Mouse (Mus musculus) lung, postnatal 36 days (tissue): ENCODE results near the gene Amfr.

Experiments
- DNase-seq: peaks from one replicate; pipeline ENCODE4 v3.0.0; 2022; ENCODE audit warnings: mixed read lengths

Amfr gene

DNA sequence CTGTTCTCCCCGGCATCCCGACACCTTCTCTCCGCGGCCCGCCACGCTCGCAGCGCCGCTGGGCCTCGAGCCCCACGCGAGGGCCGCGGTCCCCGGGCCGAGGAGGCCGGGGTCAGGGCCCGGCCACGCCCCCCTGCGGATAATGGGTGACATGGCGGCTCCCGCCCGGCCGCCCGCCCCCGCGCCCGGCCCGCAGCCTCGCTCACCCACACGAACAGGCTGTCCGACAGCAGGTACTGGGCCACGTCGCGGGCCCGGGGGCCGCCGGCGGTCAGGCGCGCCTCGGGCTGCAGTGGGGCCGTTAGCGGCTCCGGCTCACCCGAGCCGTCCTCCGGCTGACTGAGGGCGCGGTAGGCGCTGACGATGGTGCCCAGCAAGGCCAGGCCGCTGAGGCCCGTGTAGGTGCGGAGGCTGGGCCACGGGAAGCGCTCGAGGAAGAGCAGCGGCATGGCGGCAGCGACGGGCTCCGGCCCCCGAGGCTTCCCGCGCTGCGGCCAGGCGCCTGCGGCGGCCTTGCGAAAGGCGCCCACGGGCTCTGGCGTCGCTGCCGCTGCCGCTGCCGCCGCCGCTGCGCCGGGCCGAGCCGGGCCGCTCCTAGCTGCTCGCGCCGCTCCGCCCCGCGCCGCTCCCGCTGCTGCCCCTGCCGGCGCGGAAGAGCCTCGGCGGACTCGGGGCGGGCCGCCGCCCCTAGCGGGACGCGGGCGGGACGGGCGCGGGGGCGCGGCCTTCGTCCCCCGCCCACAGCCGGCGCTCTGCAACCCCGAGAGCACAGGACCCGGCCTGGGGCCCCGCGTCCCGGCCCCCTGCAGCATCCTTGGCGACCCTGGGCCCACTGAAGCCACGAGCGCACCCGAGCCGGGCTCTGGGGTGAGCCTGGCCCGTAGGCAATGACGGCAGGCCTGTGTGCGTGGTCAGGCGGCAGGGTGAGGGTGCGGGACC, at the start of gene Amfr:
Gene Amfr (minus strand): TSS at position 830 of the 939 bp plus-strand sequence.
- DNase-seq: peak; percentile 63

DNA sequence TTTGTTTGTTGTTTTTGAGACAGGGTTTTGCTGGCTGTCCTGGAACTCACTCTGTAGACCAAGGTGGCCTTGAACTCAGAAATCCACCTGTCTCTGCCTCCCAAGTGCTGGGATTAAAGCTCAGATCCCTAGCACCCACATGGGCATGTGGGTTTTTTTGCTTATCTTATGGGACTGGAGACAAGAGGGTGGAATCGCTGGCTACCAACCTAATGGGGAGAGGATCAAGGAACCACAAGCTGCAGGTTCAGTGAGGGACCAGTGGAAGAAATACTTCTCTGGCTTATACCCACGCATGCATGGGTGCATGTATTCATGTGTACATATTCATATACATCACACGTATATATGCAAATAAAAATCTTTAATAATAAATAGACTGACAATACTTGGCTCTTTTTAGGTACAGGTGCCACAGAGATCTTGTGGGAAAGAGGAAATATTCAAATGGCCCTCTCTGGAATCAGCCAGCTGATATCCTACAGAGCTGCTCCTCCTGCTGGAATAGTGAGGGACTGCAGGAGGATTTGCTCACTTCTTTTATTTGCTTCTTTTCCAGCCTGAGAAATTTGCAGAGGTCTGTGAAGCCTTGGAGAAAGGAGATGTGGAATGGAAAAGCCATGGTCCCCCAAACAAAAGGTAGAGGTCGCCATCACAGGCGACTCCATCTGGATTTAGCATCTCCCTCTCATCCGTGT, 44.7 kb upstream of the Amfr start:
- peak; percentile 72 for DNase-seq

DNA sequence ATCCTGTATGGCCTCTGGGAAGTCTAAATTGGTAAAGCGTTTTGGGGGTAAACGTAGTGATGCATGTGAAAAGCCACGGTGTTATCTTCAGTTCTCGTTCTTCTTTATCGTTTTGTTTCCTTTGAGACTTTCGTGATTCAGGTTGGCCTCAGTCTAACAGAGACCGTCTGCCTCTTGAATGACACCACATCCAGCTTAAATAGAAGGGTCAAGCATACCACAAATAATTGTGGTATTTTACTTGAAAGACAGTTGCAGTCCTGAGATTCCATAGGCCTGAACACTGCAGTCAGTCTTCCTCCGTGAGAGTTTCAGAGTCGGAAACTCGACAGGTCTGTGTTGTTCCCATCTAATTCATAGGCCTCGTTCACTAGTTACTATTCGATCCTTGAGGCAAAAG, 40.1 kb upstream of the Amfr start:
- DNase-seq: no peak

- no peak for DNase-seq
Measured at GRCm38 (mm10) chr8:94047845-94048244, 35.2 kb upstream of the Amfr start.

DNA sequence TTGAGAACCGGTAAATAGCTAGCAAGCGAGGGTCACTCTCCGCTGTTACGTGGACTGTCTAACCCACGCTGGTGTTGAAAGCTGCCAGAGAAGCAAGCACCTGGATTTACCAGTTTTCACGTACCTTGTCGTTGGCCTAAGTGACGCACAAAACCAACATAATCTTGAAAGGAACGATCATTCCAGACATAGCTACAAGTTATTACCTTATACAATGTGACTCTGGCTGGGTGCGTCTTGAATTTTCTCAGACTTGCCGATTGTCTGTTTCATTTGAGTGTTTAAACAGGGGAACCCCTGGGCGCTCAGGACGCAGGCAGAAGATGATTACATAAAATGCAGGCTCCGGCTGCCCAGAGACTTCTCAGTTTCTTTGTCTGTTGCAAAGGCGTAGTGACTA, 25.2 kb upstream of the Amfr start:
- peak; percentile 40 for DNase-seq

GRCm38 (mm10) chr8:94036944-94037524, 24.4 kb upstream of the Amfr start, which contains the start of the genes Nudt21 and Ogfod1:
Nudt21 (minus strand) TSS chr8:94037031.
Ogfod1 (plus strand) TSS chr8:94037198.
- DNase-seq: peak; percentile 98

DNA sequence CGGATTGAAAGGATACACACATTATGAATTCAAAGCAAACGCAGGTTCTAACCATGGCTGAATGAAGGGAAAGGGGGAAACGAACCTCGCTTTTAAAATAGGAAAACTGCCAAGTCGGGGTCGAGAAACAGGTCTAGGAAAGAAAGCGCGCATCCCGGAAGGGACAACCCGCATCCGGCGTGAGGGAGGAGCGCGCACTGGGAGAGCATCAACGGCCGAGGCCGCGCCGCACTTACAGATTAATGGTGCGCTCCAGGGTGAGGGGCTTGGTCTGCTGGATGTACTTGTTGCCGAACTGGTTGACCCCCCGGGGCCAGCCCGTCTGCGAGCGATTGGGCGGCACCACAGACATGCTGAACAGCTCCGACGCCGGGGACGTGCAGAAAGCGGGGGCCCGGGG, 23.9 kb upstream of the Amfr start:
- DNase-seq: peak; percentile 63

DNA sequence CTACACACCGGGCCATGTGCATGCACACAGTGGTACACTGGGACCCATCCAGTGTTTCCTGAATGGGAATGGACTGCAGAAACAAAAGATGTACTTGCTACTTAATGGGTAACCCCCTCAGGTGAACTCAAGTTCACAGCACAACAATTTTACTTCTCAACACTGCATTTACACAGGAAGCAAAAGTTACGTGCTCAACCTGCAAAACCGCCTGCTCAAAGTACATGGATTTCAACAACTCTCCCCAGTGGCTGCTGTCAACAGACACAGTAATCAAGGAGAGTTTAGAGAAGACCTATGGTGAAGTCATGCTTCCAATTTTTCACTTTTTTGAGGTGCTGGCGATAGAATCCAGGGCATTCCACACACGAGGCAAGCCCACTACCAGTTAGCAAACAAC, 22.6 kb upstream of the Amfr start:
- no peak for DNase-seq

- no peak for DNase-seq
Measured at GRCm38 (mm10) chr8:94033601-94034000, 21.0 kb upstream of the Amfr start.

GRCm38 (mm10) chr8:94029701-94030100, 17.1 kb upstream of the Amfr start:
- no peak for DNase-seq

GRCm38 (mm10) chr8:94023916-94024315, 11.3 kb upstream of the Amfr start:
- DNase-seq: no peak

- DNase-seq: no peak
Measured at GRCm38 (mm10) chr8:94013026-94013612, 477 bp upstream of the Amfr start.

DNA sequence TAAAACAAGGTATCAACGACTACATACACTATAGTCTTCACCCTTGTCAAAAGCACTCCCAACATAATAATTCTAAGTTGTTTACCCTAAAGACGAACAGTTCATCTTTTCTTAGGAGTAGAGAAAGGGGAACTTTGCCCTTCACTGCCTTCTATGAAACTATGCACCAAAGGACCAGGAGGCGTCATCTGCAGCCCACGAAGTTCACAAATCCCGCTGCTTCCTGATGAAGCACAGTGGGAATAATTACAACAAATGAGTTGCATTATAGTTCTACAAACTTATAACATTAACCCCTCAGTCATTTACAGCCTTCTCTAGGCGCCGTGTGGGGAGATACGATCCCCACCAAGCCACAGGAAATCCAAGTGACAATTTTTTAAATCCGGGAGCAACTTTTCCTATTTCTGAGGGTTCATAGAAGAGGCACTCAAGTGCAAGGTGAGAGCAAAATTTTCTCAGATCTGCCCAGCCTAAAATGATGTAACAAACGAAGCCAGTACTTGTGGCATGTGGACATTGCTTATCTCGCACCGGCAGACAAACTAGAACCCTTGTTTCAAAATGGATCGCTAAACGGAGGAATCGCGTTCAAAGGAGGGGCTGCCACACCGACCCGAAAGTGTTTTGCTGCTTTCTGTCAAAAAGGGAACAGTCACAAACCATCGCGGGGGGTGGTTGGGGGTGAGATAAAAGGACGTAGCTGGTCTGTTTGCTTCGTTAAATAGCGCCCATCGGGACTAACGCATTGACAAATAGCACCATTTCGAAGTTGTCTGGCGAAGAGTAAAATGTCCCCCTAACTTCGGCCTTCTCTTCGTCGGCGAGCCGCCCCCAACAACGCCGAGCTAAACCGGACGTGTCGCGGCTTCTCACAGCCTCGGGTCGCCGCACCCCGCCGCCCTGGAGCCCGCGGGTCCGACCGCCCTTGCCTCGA, 1.3 kb downstream of the Amfr start:
- DNase-seq: peak; percentile 12

- DNase-seq: no peak
Measured at GRCm38 (mm10) chr8:94010101-94010705, 2.4 kb downstream of the Amfr start.

DNA sequence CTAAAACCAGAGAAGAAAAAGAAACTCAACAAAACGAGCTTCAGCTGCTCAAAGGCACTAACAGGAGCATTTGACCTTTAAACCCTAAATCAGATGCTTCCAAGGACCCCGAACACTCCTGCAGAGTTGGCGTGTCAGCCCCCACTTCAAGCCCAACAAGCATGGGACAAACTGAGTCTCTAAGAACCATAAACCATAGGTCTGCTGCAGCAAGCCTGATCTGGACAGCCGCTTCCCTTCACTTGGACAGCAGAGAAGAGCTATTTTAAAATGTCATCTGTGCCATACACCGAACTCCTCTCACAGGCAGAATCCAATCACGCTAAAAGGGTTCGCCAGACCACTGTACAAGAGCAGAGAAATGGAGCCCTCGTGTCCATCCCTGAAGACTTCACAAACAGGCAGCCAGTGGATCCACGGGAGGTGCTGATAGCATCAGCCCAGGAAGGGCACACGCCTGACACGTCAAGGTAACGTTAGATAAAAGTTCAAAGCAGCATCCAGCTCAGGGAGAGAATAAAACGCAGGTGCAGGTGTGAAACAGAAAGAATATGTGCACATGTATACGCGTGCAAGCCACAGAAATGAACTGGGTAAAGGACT, 3.3 kb downstream of the Amfr start:
- DNase-seq: no peak

- DNase-seq: no peak
Measured at GRCm38 (mm10) chr8:94004139-94004538, 8.5 kb downstream of the Amfr start.

DNA sequence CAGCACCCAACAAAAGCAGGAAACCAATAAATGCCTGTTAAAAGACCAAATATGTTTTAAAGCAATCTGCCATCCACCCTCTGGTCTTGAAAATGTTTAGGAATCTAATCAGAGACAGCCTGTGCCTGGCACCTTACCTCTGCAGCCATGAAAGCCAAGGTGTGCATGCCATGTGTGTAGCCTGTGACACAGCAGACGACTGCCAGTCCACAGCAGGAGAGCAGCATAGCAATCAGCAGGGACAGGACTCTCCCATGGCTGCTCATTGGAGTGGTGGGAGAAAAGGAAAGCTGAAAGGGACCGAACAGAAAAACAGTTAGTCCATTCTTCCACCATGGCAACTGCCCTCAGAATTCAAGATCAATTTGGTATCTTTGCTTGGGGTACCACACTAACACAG, 13.7 kb downstream of the Amfr start:
- no peak for DNase-seq

DNA sequence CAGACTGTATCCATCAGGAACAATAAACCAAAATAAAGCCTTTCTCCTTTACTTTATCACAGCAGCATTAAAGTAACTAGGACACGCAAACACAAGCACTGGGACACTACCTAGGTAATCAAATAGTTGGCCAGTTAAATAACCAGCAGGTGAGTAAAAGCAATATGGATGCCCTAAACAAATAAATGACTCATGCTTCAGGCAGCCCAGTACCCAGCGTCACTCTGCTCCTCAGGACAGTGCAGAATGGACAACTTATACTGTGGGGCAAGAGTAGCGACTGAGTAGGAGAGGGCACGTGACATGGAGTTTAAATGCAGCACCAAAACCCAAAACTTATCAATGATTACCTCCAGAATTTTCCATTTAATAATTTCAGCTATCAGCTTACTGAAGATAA, 22.9 kb downstream of the Amfr start:
- DNase-seq: no peak

DNA sequence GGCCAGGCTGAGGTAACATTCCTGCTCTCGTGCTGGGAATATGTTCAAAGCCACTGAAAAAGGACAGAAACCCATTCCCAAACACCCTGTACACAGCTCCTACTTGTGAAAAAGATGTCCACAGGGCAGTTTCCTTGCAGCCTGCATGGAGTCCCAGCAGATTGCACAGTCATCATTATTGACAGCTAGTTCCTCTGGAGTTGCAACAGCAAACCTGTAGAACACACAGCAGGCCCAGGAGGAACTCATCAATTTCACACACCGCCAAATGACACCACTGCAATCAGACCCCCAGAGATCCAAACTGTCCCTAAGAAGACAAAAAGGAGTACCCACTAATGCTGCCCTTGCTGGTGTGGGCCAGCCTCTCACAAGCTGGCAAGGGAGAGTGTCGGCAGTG, 27.9 kb downstream of the Amfr start:
- no peak for DNase-seq

DNA sequence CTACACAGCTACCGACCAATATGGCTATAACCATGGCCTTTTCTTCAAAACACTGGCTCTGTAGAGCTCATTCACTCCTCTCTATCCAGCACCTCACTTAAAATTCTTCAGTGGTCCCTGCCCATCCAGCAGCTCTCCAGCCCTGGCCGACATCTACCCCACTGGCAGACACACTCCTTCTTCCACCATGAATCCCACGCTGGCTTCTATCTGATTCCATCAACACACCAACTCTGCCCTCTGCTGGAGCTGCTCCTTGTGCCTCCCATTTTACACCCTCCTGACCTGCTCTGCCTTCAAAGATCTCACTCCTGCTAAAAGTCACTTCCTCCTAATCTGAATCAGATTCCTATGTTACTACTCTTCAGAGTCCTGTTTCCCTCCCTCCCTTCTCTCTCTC, 28.8 kb downstream of the Amfr start:
- DNase-seq: no peak

- no peak for DNase-seq
Measured at GRCm38 (mm10) chr8:93981679-93982215, 30.9 kb downstream of the Amfr start.
